Mouse (Mus musculus) ZHBTc4 (cell line): Measurements from ENCODE around the gene Anln.
"Not testable (repeated sequence)": the region's sequence is repeated elsewhere in the genome, so short reads cannot be mapped to it uniquely, and the experiment has no call there.

ENCODE experiments used
- DNase-seq: peaks from one replicate; pipeline ENCODE4 v3.0.0-alpha.2; 2011; ENCODE audit warnings: low read depth, low spot score

Anln gene

DNA sequence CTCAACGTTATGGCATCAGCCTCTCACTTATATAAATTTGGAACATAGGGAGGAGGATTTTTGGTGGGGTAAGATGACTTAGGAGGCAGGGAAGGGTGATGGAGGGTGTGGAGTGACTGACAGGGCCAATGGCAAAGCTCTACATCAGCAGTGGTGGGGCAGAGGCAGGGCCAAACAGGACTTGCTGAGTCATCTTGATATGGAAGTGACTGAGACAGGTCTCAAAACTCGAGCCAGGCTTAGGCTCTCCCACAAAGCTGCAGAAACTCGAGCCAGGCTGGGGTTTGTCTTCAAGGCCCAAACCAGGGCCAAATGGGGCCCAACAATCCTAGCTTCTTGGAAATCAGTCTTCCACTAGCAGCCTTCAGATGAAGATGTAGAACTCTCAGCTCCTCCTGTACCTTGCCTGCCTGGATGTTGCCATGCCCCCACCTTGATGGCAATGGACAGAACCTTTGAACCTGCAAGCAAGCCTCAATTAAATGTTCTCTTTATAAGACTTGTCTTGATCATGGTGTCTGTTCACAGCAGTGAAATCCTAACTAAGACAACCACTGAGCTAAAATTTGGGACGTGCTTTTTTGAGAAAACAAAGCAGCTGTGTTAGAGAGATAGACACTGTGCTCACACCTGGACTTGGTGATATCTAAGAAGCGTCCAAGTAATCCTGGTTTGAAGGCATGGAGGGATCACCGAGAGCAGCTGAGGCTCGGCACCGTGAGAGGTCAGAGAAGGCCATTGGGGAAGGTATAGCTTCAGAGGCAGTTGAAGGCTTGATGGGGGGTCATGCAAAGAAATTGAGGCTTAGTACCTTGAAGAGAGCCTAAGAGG lies 66.4 kb downstream of the Anln start:
- peak; percentile 75 for DNase-seq

DNA sequence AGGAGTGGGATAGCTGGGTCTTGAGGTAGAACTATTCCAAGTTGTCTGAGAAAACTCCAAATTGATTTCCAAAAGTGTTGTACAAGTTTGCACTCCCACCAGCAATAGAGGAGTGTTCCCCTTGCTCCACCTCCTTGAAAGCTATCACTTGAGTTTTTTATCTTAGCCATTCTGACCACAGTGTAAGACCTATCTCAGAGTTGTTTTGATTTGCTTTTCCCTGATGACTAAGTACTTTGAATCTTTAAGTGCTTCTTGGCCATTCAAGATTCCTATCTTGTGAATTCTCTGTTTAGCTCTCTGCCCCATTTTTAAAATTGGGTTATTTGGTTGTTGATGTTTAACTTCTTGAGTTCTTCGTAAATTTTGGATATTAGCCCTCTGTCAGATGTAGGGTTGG lies 69.9 kb downstream of the Anln start:
- no peak for DNase-seq

GRCm38 (mm10) chr9:22316047-22316446 lies 72.9 kb downstream of the Anln start:
- DNase-seq = peak; percentile 90

DNA sequence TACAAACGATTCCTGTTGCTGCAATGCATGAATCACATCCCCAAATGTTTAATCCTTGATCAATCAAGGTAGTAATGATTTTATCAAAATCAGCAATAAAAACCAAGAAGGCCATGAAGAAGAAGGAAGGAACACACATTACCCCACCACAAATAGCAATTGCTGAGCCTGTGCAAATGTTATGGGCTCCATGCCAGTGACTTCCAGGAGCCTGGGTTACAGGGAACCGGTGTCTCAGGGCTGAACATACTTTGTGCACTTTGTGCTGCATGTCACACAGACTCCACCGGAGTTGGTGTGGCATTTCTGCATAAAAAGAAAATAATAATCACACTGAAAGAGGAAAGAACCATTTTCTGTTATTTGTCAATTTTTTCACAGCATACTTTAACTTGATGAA lies 74.9 kb downstream of the Anln start:
- no peak for DNase-seq

DNA sequence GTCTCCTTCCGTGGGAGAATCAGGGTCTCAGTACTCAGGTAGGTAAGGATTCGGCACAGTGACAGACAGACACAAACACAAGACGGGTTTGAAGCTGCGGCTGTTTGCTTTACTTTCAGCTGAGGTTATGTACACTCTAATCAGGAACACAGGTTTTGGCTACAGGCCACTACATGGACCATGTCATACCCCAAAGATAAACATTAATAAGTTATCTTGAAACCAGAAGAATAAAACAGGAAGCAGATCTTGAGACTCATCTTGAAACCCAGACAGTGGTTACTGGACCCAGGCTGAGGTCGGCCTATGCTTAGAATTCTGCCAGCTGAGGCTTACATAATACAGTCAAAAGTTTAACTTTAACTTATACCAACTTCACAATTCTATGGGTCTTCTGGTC lies 75.8 kb downstream of the Anln start:
- DNase-seq = no peak

GRCm38 (mm10) chr9:22309651-22310050 lies 79.3 kb downstream of the Anln start:
- DNase-seq = no peak

DNA sequence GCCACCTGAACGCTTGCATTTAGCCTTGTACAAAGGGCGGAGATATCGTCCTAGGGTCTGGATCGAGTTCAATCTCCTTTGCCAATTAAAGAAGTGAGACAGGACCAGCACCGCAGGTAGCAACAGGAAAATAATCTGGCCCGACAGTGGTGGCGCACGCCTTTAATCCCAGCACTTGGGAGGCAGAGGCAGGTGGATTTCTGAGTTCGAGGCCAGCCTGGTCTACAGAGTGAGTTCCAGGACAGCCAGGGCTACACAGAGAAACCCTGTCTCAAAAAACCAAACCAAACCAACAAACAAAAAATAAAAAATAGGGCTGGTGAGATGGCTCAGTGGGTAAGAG lies 81.1 kb downstream of the Anln start:
- not testable (repeated sequence) for DNase-seq

DNA sequence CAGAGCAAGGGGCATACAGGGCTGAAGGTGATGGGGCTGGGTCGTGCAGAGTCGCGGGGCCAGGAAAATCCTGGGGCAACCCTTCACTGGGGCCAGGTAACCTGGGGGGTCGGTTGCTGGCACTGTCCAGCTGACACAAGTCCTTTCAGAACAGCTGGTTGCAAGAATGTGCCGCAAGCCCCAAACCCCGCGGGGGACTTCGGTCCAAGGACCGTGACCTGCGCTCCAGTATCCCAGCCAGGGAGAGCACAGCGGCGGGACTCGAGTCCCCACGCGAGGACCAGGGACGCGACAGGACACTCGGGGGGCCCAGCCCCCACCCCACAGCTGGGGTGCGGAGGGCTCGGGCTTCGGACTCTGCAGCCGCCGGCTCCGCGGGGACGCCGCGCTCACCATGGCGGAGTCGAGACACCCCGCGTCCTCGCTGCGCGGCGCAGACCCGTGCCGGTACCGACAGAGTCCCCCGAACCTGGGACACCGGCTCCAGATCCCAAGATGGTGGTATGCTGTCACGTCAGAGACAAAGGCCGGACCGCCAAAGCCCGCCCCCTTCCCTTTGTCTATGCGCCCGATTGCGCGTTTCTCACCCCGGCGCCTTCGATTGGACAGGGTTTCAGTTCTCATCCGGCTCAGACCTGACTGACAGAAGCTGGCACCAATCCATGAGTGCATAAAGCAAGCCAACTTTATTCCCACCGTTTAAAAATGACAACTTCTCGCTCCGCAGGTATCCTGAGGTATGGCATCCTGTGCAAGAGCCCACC lies 81.7 kb downstream of the Anln start, which contains the start of gene Zfp810:
Gene Zfp810, minus strand, starts transcription at position 493 of the 764 bp plus-strand sequence.
- DNase-seq = peak; percentile 99

- peak; percentile 38 for DNase-seq
Observed at GRCm38 (mm10) chr9:22306726-22307125, 82.3 kb downstream of the Anln start.

- peak; percentile 70 for DNase-seq
Observed at GRCm38 (mm10) chr9:22302199-22302598, 86.8 kb downstream of the Anln start.
